Mouse (Mus musculus) CD4-positive, CD25-positive, alpha-beta regulatory T cell, adult 4 months (primary cell): ENCODE results near the gene Muc3. TPM values are rescaled to one million over a fixed set of nuclear protein-coding genes. Genes with fewer than 3 reads are reported as not detected.
A peak's percentile ranks its signal among the peaks of the same experiment; 100 is the strongest.
"Not testable (repeated sequence)": the region's sequence is repeated elsewhere in the genome, so short reads cannot be mapped to it uniquely, and the experiment has no call there.

ENCODE experiments used
- ATAC-seq: one replicate; pipeline ENCODE4 v1.8.0; 2017
- polyA plus RNA-seq, 2 experiments: library from polyadenylated mRNA; unstranded; fragments of 100-300 nt; shearing (Covaris generic); gene quantifications; one replicate each; pipeline ENCODE4 v1.2.1; 2017

Muc3 gene
- polyA plus RNA-seq, 2 experiments from 2014 or later, result not detected

DNA sequence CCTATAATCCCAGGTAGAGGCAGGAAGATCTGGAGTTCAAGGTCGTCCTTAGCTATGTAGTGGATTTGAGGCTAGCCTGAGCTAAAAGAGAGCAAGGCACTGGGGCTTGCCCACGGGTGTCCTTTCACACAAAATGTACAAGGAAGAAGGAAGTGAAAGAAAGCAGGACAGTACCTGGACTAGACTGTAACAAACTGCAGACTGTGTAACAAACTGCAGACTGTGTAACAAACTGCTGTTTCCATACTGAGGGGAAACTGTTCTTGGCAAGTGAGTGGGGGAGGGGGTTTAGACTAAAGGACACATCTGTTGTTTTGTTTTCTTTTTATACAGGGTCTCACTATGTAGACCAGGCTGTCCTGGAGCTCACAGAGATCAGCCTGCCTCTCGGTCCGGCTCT is 27.8 kb downstream of the Muc3 start:
- ATAC-seq, result no peak

- ATAC-seq, result no peak
Measured at GRCm38 (mm10) chr5:137118878-137119277, 30.2 kb downstream of the Muc3 start.

- not testable (repeated sequence) for ATAC-seq
Measured at GRCm38 (mm10) chr5:137117994-137118393, 31.1 kb downstream of the Muc3 start.

- no peak for ATAC-seq
Measured at GRCm38 (mm10) chr5:137116987-137117386, 32.1 kb downstream of the Muc3 start.

GRCm38 (mm10) chr5:137115866-137116847 is 33.0 kb downstream of the Muc3 start, which contains the start of gene Trim56:
Trim56 (minus strand) TSS chr5:137116209.
- peak; percentile 93 for ATAC-seq

DNA sequence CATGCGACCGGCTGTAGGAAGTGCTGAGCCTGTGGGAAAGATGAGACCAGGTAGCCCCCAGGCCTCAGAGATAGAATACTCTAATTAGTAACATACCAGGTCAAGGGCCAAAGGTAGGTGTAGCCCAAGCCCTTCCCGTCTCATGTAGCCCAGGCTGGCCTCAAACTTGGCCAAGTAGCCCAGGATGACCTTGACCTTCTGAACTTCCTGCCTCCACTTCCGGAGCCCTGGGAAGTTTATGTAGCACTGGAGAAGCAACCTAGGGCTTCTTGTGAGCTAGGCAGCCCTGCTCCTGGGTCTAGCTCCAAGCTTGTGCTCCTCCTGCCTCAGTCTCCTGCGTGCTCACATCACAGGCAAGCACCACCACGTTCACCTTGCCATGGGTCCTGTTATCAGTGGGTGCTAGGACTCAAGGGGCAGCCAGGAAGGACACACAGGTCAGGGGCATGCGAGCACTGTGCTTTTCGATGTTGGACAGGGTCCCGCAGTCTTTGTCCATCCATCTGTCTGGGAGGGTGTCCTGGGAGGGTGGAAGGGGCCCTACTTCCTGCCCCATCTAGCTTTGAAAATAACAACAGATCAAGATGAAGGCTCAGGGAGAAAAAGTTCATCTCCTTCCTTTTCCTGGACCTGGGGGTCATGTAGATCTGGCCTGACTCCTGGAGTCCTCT is 34.1 kb downstream of the Muc3 start:
- no peak for ATAC-seq

- ATAC-seq, result no peak
Measured at GRCm38 (mm10) chr5:137111542-137112408, 37.3 kb downstream of the Muc3 start.

GRCm38 (mm10) chr5:137110863-137111262 is 38.3 kb downstream of the Muc3 start:
- ATAC-seq, result no peak

DNA sequence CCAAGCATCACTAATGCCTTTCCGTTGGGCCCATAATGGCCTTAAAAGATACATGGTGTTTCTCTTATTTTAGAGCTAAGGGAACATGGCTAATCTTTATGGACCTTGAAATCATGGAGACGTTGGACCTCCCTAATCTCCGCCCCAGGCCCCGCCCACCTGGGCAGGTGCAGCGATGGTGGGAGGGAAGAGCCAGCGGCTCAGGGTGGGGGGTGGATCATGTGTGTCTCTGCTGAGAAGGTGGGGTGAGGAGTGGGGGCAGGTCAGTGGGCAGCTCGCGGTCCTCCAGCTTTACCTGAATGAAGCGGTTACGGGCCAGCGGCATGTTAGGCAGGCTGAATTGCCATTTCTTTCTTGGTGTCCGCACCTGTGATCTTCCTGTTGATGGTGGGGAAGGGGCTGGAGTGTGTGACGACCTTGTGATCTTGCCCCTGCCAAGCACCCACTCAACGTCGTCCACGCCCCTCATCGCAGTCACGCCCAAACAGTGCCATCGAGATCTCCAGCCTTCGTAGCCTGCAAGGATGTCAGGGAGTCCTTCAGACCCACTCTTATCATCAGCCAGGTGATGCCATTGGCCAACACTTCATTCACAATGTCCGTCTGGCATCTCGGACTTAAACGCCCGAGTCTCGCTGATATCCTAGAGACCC is 39.1 kb downstream of the Muc3 start:
- no peak for ATAC-seq

DNA sequence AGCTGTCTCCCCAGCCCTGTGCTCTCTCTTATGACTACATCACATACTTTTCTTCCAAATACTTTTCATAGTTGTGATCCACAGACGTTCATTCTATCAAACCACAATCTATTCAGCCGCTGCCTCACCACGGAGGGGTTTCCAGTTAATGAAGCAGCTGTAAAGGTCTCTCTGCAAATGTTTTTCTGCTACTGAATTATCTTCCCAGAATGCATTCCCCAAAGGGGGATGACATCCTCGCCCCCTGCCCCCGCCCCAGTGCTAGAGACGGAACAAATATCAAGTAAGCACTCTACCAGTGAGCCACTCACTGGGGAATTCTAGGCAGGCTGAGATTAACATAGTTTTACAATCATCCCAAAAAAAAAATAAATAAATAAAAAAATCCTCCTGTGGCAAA is 41.0 kb downstream of the Muc3 start:
- ATAC-seq, result no peak

GRCm38 (mm10) chr5:137107670-137108069 is 41.5 kb downstream of the Muc3 start:
- no peak for ATAC-seq

GRCm38 (mm10) chr5:137107024-137107423 is 42.1 kb downstream of the Muc3 start:
- peak; percentile 56 for ATAC-seq

GRCm38 (mm10) chr5:137106434-137106833 is 42.7 kb downstream of the Muc3 start:
- ATAC-seq, result no peak

GRCm38 (mm10) chr5:137103969-137104368 is 45.2 kb downstream of the Muc3 start:
- ATAC-seq, result no peak

- ATAC-seq, result peak; percentile 85
Measured at GRCm38 (mm10) chr5:137102575-137103522, 46.3 kb downstream of the Muc3 start.

DNA sequence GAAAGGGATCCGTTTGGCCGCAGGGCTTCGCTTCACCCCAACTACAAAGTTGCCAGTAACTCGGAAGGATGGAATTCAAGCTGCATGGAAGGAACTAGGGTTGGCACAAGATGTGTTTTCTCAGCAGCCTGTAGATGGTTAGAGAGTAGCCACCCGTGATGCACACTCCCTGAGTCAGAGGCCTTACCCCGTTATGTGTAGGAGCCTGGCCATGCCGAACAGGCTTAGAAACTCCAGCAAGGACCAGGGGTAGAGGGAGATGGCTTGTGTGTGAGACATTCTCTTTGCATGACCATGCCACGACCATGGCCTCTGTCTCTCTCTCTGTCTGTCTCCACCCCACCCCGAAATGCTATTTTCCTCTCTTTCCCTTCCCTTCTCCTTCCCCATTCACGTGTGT is 47.0 kb downstream of the Muc3 start:
- ATAC-seq, result no peak

DNA sequence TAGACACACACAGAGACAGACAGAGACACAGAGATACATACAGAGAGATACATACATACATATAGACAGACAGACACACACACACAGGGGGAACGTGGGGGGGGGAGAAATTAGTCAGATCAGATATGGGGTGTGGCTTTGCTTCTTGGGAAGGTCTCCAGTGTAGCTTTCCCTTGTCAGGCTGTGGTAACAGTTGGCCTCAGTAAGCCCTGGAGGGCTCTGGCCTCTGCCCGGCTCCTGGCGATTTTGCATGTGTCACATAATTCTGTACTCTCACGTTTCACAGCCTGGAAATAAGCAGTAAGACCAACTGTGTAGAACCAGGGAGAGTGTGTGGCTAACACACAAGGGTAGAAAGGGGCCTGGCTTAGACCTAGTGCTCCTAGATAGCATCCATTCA is 48.5 kb downstream of the Muc3 start:
- ATAC-seq, result no peak

GRCm38 (mm10) chr5:137098418-137098817 is 50.7 kb downstream of the Muc3 start:
- ATAC-seq, result no peak

- ATAC-seq, result no peak
Measured at GRCm38 (mm10) chr5:137096037-137096436, 53.1 kb downstream of the Muc3 start.

- ATAC-seq, result peak; percentile 39
Measured at GRCm38 (mm10) chr5:137095135-137095534, 54.0 kb downstream of the Muc3 start.

DNA sequence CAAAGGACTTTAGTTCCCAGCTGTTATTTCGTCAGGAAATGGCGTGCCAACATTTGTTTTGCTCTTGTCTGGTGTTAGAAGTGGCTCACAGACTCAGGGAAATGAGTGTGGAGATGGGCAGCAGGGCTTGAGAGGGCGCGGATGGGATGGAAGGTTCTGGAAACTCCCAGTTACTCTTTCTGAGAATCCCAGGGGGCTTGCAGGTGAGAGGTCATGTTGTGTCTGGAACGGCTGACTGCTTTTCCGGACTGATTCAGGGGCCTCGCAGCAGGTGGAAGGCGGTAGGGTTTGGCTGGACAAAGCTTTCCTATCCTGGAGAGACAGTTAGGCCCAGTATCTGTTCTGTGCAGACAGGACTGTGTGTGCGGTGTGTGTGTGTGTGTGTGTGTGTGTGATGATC is 55.4 kb downstream of the Muc3 start:
- no peak for ATAC-seq
